Mouse (Mus musculus) olfactory bulb, adult 2 months (tissue): ENCODE measurements around the gene Wdr35.

Experiments
- CTCF ChIP-seq: fragments of 200-500 bp; IDR thresholded peaks from 2 replicates; pipeline ENCODE4 v1.5.1; 2012; ENCODE audit warnings: low read depth, mild to moderate bottlenecking, low read length, moderate library complexity; ENCODE audit not compliant: insufficient read depth
- POLR2A ChIP-seq: fragments of 200-500 bp; IDR thresholded peaks from 2 replicates; pipeline ENCODE4 v1.6.1; 2012; ENCODE audit warnings: mild to moderate bottlenecking, low read depth, low read length, moderate library complexity; ENCODE audit not compliant: insufficient read depth

- TF ChIP-seq CTCF (no peak), POLR2A (no peak)
Observed at GRCm38 (mm10) chr12:8939490-8939889, 34.2 kb upstream of the Wdr35 start.
